Mouse (Mus musculus) kidney, postnatal 25 days (tissue): ENCODE data around the gene Ccdc7a.

Experiments used
- DNase-seq, 2 experiments: peaks; one replicate each; pipeline ENCODE4 v3.0.0; 2021; ENCODE audit warnings: mixed read lengths in 2 of 2

The Ccdc7a gene

DNA sequence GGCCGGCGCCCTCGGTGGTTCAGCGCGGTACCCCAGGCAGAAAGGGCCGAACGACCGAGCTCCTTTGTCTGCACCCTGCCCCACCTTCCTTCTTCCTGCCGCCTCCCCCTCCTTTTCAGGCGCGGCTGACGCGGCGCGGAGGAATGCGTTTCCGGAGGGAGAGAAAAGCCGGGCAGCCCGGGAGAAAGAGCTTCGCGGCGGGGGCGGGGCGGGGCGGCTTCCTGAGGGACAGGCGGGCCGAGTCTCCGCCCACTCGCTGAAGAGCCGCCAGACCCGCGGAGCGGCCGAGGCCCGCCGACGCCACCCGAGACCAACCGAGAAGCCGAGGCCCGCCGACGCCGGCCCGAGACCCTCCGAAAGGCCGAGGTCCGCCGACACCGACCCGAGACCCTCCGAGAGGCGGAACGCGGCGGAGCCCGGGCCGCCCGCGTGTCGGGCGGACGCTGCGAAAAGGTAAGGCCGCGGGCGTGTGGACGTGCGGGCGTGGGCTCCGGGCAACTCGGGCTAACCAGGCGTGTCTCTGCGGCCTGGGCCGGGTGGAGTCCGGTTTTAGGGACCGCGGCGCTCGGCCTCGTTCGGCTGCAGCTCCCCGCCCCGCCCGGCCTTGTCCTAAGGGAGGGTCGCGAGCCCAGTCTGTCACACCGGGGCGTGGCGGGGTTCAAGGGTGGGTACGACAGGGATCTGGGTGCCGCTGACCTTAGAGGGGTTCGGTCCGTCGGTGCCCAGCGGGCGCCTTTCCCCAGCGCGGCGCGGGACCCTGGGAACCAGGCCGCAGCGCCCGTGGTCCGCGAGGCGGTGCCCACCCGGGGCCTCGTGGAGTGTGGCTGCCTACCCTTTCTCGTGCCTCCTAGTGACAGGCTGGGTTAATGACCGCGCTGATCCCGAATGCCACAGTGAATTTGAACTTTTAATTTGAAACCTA lies 379.5 kb downstream of the Ccdc7a start, which contains the start of gene Itgb1:
Gene Itgb1, plus strand, starts transcription at position 148 of the 922 bp plus-strand sequence.
- peak; percentile 96 to 98 for DNase-seq

DNA sequence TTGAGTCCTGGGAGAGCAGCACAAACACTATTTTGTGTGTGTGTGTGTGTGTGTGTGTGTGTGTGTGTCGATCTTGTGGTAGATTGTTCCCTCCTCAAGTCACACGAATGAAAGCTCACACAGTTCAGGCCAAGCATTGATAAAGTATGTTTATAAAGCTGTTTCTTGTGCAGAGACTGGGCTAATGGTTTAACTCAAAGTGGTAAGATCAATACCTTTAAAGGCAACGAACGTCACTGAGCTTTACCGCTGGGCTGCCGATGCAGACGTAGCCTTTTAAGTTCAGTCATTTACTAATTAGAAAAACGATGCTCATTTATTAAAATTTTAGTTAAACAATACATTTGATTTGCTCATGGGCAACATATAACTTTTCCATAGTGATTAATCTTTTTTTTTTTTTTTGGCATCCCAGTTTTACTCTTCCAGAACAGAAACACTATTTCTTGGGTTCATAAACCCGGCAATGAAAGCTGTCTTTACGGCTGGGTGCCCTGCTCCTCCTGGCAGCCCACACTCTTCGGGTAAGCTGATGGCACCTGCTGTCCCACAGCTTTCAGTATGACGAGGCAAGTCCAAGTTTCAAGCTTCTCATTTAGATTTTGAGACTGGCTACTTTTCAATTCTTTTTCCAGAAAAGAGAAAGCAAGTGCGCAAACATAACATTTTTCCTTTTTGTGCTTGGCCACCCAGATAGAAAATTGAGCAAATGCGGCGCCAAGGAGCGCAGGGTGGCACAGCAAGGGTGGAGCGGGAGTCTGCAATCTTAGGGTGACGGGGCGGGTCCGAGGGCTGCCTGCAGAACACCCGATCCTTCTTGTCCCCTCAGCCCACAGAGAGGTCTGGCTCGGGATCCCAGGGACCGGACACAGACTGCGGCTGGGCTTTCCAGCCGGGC lies 380.5 kb downstream of the Ccdc7a start:
- peak in 1 of 2 experiments; percentile 49 for DNase-seq
